Mouse (Mus musculus) ES-E14 (cell line): Measurements from ENCODE around the gene Unc93b1.

ENCODE experiments used
- MAFK ChIP-seq: IDR thresholded peaks from 2 replicates; pipeline ENCODE4 v1.6.1; 2014; ENCODE audit warnings: mild to moderate bottlenecking, low read depth, low read length, inconsistent platforms; ENCODE audit not compliant: insufficient read depth
- ZC3H11A ChIP-seq: IDR thresholded peaks from 2 replicates; pipeline ENCODE4 v1.6.1; 2012; ENCODE audit warnings: low read depth, mild to moderate bottlenecking, inconsistent platforms, low read length, borderline replicate concordance

DNA sequence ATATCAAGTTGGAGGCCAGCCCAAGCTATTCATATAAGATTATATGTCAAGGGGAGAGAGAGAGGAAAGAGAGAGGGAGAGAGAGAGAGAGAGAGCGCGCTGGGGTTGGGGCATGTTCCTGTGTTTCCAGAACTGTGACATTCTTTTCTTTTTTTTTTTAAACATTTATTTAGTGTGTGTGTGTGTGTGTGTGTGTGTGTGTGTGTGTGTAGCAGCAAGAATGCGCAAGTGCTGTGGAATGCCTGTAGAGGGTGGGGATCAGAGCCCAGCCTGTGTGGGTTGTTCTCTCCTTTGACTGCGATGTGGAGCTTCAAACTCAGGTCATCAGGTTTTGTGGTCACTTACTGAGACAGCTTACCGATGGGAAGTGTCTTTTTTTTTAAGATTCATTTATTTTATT lies 25.2 kb downstream of the Unc93b1 start:
- TF ChIP-seq ZC3H11A: no peak
- no peak for TF ChIP-seq MAFK
